Mouse (Mus musculus): ENCODE data around the gene Cep152.

GRCm38 (mm10) chr2:125602970-125603369 lies 21.9 kb downstream of the Cep152 start:
- TF ChIP-seq CTCF (IDR thresholded peaks at IDR 0.05; ENCODE audit: low read depth): no peak
- TF ChIP-seq EP300 (IDR thresholded peaks at IDR 0.05; ENCODE audit: low read depth): no peak

Data from heart, postnatal 0 days (tissue).